ENCODE assay signal across 8 mouse cellular contexts in genomic region chr11:3165210-3165782, GRCm38 (mm10). TPM values are rescaled to one million over a fixed set of nuclear protein-coding genes. Genes with fewer than 3 reads are reported as not detected.
A peak's percentile ranks its signal among the peaks of the same experiment; 100 is the strongest.
DNase-seq lines count a peak whose midpoint lies in the region; ATAC-seq and TF ChIP-seq lines count a peak whose summit lies in the region.
"Not testable (repeated sequence)": the region's sequence is repeated elsewhere in the genome, so short reads cannot be mapped to it uniquely, and the experiment has no call there.

No protein-coding gene starts in this region.

- H3K4me2 ChIP-seq in forebrain, embryonic 16.5 days (ENCODE audit: low read length); hindbrain, embryonic 13.5 days; kidney, embryonic 16.5 days (replicated peaks; ENCODE audit: low read depth, low read length); liver, postnatal 0 days (ENCODE audit: low read depth, low read length); midbrain, embryonic 16.5 days (ENCODE audit: low read length); stomach, postnatal 0 days (replicated peaks; ENCODE audit: low read depth): not testable (repeated sequence)

- WGBS in forebrain, embryonic 16.5 days: 93% methylated on average over 3 of the region's 5 CpGs
- 77% methylated on average over 3 of the region's 5 CpGs for WGBS in hindbrain, embryonic 13.5 days
- 85% methylated on average over 2 of the region's 5 CpGs for WGBS in kidney, embryonic 16.5 days
- WGBS in liver, postnatal 0 days (ENCODE audit: insufficient replicate concordance): 74% methylated on average over 3 of the region's 5 CpGs
- WGBS in midbrain, embryonic 16.5 days: 85% methylated on average over 3 of the region's 5 CpGs
- 82% methylated on average over 3 of the region's 5 CpGs for whole genome bisulfite sequencing in stomach, postnatal 0 days

- not testable (repeated sequence) for H3K4me3 ChIP-seq in forebrain, embryonic 16.5 days (replicated peaks; ENCODE audit: low read length); hindbrain, embryonic 13.5 days; kidney, embryonic 16.5 days (ENCODE audit: low read length); liver, postnatal 0 days (ENCODE audit: low read depth, low read length); midbrain, embryonic 16.5 days (ENCODE audit: low read depth, low read length); stomach, postnatal 0 days (ENCODE audit: low read depth, low read length)

- H3K9me3 ChIP-seq in forebrain, embryonic 16.5 days (ENCODE audit: control insufficient read depth, low read length); liver, postnatal 0 days (ENCODE audit: low read length); stomach, postnatal 0 days (ENCODE audit: control insufficient read depth, low read length): not testable (repeated sequence)
- peaks cover 22% of the 10 kb centered on the region for H3K9me3 ChIP-seq in hindbrain, embryonic 13.5 days
- peaks cover 16% of the 10 kb centered on the region for H3K9me3 ChIP-seq in kidney, embryonic 16.5 days (ENCODE audit: low read length)
- H3K9me3 ChIP-seq in midbrain, embryonic 16.5 days (replicated peaks; ENCODE audit: control insufficient read depth, low read length, poor library complexity, severe bottlenecking): peaks cover 14% of the 10 kb centered on the region

- not testable (repeated sequence) for TF ChIP-seq EP300 in liver, postnatal 0 days (IDR thresholded peaks at IDR 0.05; ENCODE audit: low read depth); stomach, postnatal 0 days (optimal IDR thresholded peaks at IDR 0.05)

- H3K9ac ChIP-seq in forebrain, embryonic 16.5 days (replicated peaks; ENCODE audit: low read depth, low read length); hindbrain, embryonic 13.5 days; kidney, embryonic 16.5 days (replicated peaks; ENCODE audit: low read length); liver, postnatal 0 days (replicated peaks); midbrain, embryonic 16.5 days (ENCODE audit: low read depth, low read length); stomach, postnatal 0 days (ENCODE audit: low read length): not testable (repeated sequence)

- ATAC-seq in forebrain, embryonic 16.5 days: 0 out of 2 replicates have a peak, but pooled peaks have one; percentile 19
- peak; percentile 11; the same call in 1 of the 2 replicates for ATAC-seq in hindbrain, embryonic 13.5 days (ENCODE audit: low FRiP score)
- ATAC-seq in kidney, embryonic 16.5 days (ENCODE audit: low FRiP score, low TSS enrichment): peak; percentile 25
- peak; percentile 16 for ATAC-seq in liver, postnatal 0 days
- ATAC-seq in midbrain, embryonic 16.5 days: peak; percentile 30
- peak; percentile 26 for ATAC-seq in stomach, postnatal 0 days (ENCODE audit: low FRiP score, low TSS enrichment)

- not testable (repeated sequence) for H3K4me1 ChIP-seq in forebrain, embryonic 16.5 days (replicated peaks; ENCODE audit: control insufficient read depth, insufficient read depth, low read length); hindbrain, embryonic 13.5 days (replicated peaks); kidney, embryonic 16.5 days (ENCODE audit: insufficient read depth, low read length); liver, postnatal 0 days (ENCODE audit: insufficient read depth); midbrain, embryonic 16.5 days (ENCODE audit: control insufficient read depth, insufficient read depth, low read length); stomach, postnatal 0 days (replicated peaks; ENCODE audit: control insufficient read depth, insufficient read depth)

- DNase-seq in CD4-positive, CD25-positive, alpha-beta regulatory T cell, adult 2 months (ENCODE audit: low read depth, low spot score): peak; percentile 35
- DNase-seq in embryo, embryonic 10 days (ENCODE audit: low spot score): peak; percentile 34
- not testable (repeated sequence) for DNase-seq in liver, postnatal 0 days; stomach, postnatal 0 days (ENCODE audit: low spot score)

- not testable (repeated sequence) for H3K27ac ChIP-seq in forebrain, embryonic 16.5 days (ENCODE audit: low read length); hindbrain, embryonic 13.5 days; kidney, embryonic 16.5 days (ENCODE audit: low read length); liver, postnatal 0 days (ENCODE audit: low read depth); midbrain, embryonic 16.5 days (ENCODE audit: low read length); stomach, postnatal 0 days (replicated peaks)

- not testable (repeated sequence) for TF ChIP-seq CTCF in liver, postnatal 0 days (IDR thresholded peaks at IDR 0.05; ENCODE audit: low read depth); stomach, postnatal 0 days (IDR thresholded peaks at IDR 0.05; ENCODE audit: low read depth)

- not testable (repeated sequence) for H3K36me3 ChIP-seq in forebrain, embryonic 16.5 days (ENCODE audit: control insufficient read depth, insufficient read depth); hindbrain, embryonic 13.5 days; kidney, embryonic 16.5 days (ENCODE audit: insufficient read depth, low read length); liver, postnatal 0 days (replicated peaks; ENCODE audit: insufficient read depth, low read length); midbrain, embryonic 16.5 days (ENCODE audit: control insufficient read depth, insufficient read depth, low read length); stomach, postnatal 0 days (ENCODE audit: control insufficient read depth, insufficient read depth, low read length)

- not testable (repeated sequence) for H3K27me3 ChIP-seq in forebrain, embryonic 16.5 days (replicated peaks; ENCODE audit: control insufficient read depth, insufficient read depth, low read length); hindbrain, embryonic 13.5 days; kidney, embryonic 16.5 days (ENCODE audit: insufficient read depth, low read length); liver, postnatal 0 days (ENCODE audit: insufficient read depth, low read length); midbrain, embryonic 16.5 days (ENCODE audit: control insufficient read depth, insufficient read depth, low read depth, low read length); stomach, postnatal 0 days (ENCODE audit: control insufficient read depth, insufficient read depth, low read length)

RNA-seq across cellular contexts. Expression of gene Sfi1, which starts 28.0 kb away (rescaled TPM):
- polyA plus RNA-seq in forebrain, embryonic 16.5 days (2015; fragmentation: Nextera tagmentation; extraction: Ambion mirVana): 17.2 and 23.9 TPM in 2 replicates
- polyA plus RNA-seq in hindbrain, embryonic 13.5 days (2015; fragmentation: Nextera tagmentation; extraction: Ambion mirVana): 13.5 and 16.2 TPM in 2 replicates
- polyA plus RNA-seq in kidney, embryonic 16.5 days (2015; fragmentation: Nextera tagmentation; extraction: Ambion mirVana): 15.2 and 20.7 TPM in 2 replicates
- 2.3 and 3.1 TPM in 2 replicates for polyA plus RNA-seq in liver, postnatal 0 days (2015; fragmentation: Nextera tagmentation; extraction: Ambion mirVana)
- polyA plus RNA-seq in midbrain, embryonic 16.5 days (2015; fragmentation: Nextera tagmentation; extraction: Ambion mirVana): 19.0 and 19.4 TPM in 2 replicates
- 5.7 and 7.4 TPM in 2 replicates for polyA plus RNA-seq in stomach, postnatal 0 days (2015; fragmentation: Nextera tagmentation; extraction: Ambion mirVana)

RNA-seq across cellular contexts. Expression of gene Eif4enif1, which starts 36.9 kb away (rescaled TPM):
- 40.9 and 54.9 TPM in 2 replicates for polyA plus RNA-seq in forebrain, embryonic 16.5 days (2015; fragmentation: Nextera tagmentation; extraction: Ambion mirVana)
- 50.4 and 52.4 TPM in 2 replicates for polyA plus RNA-seq in hindbrain, embryonic 13.5 days (2015; fragmentation: Nextera tagmentation; extraction: Ambion mirVana)
- polyA plus RNA-seq in kidney, embryonic 16.5 days (2015; fragmentation: Nextera tagmentation; extraction: Ambion mirVana): 47.8 and 49.5 TPM in 2 replicates
- polyA plus RNA-seq in liver, postnatal 0 days (2015; fragmentation: Nextera tagmentation; extraction: Ambion mirVana): 12.6 and 14.9 TPM in 2 replicates
- 54.2 and 57.9 TPM in 2 replicates for polyA plus RNA-seq in midbrain, embryonic 16.5 days (2015; fragmentation: Nextera tagmentation; extraction: Ambion mirVana)
- polyA plus RNA-seq in stomach, postnatal 0 days (2015; fragmentation: Nextera tagmentation; extraction: Ambion mirVana): 15.3 and 19.8 TPM in 2 replicates
